Mouse (Mus musculus) hindbrain, postnatal 0 days (tissue): ENCODE data around the gene Rpl36al. TPM values are rescaled to one million over a fixed set of nuclear protein-coding genes. Genes with fewer than 3 reads are reported as not detected.

Source experiments
- ATAC-seq: fragments of 200-750 bp; cut with Nextera tagmentation; 2 replicates; pipeline ENCODE4 v1.8.0; 2017; ENCODE audit warnings: mild to moderate bottlenecking, moderate TSS enrichment, moderate library complexity
- DNase-seq: peaks from one replicate; pipeline ENCODE4 v3.0.0-alpha.2; 2015; ENCODE audit warnings: low spot score
- H3K27ac ChIP-seq: fragments of 300-500 bp; sonication (generic); 2 replicates; pipeline ENCODE4 v1.5.1; 2014; ENCODE audit warnings: mild to moderate bottlenecking
- H3K27me3 ChIP-seq: fragments of 300-500 bp; sonication (generic); 2 replicates; pipeline ENCODE4 v1.6.1; 2014; ENCODE audit warnings: low read length, mixed read lengths; ENCODE audit not compliant: insufficient read depth
- H3K36me3 ChIP-seq: fragments of 300-500 bp; sonication (generic); 2 replicates; pipeline ENCODE4 v1.6.1; 2014; ENCODE audit warnings: low read length, mixed read lengths; ENCODE audit not compliant: insufficient read depth
- H3K4me1 ChIP-seq: fragments of 300-500 bp; sonication (generic); 2 replicates; pipeline ENCODE4 v1.6.1; 2014; ENCODE audit warnings: antibody characterized with exemption, low read length, mixed read lengths; ENCODE audit not compliant: insufficient read depth
- H3K4me2 ChIP-seq: fragments of 300-500 bp; sonication (generic); 2 replicates; pipeline ENCODE4 v1.6.1; 2014; ENCODE audit warnings: low read depth, mild to moderate bottlenecking, low read length, moderate library complexity, mixed read lengths
- H3K4me3 ChIP-seq: fragments of 300-500 bp; sonication (generic); 2 replicates; pipeline ENCODE4 v1.5.1; 2014; ENCODE audit warnings: low read length
- H3K9ac ChIP-seq: fragments of 300-500 bp; sonication (generic); replicated peaks from 2 replicates; pipeline ENCODE4 v1.6.1; 2014; ENCODE audit warnings: mild to moderate bottlenecking, low read length, moderate library complexity, mixed read lengths
- H3K9me3 ChIP-seq: fragments of 300-500 bp; sonication (generic); 2 replicates; pipeline ENCODE4 v1.6.1; 2016; ENCODE audit warnings: low read length, mixed read lengths
- CTCF ChIP-seq: IDR thresholded peaks from 2 replicates; pipeline ENCODE4 v1.5.1; 2016; ENCODE audit warnings: antibody characterized with exemption, control low read depth, low read depth
- WGBS: fragments of 180-500 bp; shearing (Covaris S2); extraction: QIAGEN DNeasy Blood & Tissue Kit; methylation state at CpG from one replicate; pipeline ENCODE4 v1.1.7; 2014; 5-methylcytosine and 5-hydroxymethylcytosine counted together
- microRNA-seq, 2 experiments: library from miRNA; unstranded; fragments of <30 nt; microRNA quantifications; one replicate each; pipeline ENCODE4; 2016
- polyA plus RNA-seq: library from polyadenylated mRNA; unstranded; fragments of >200 nt; fragmentation: Nextera tagmentation; extraction: Ambion mirVana; gene quantifications from 2 replicates; pipeline ENCODE4 v1.2.1, GENCODE M21; 2015
- total RNA-seq: library from RNA; depleted of rRNA; stranded (reverse); fragments of >200 nt; gene quantifications from 2 replicates; pipeline ENCODE4 v1.2.3, GENCODE M21; 2014; rRNA removed

The Rpl36al gene
- total and polyA plus RNA-seq, 2 experiments from 2014 or later = 99.1 to 417 TPM

DNA sequence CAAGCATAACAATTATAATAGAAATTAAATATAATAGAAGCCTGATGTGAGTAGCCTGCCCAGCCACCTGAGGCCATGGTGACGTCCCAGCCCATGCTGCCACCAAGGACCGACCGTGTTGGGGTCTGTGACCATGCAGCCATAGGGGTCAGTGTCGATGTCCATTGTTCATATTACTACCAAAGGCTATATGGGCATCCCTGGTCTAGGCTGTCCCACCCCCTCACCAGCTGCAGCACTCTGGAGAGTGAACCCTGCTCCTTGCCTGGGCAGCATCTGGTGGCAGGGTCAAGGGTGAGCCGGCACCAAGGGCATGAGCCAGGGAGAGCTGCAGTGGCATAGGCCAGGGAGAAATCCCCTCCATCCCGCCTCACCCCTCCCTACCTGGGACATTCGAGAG lies 44.0 kb downstream of the Rpl36al start:
- H3K4me3 ChIP-seq = no peak overlapping the region
- DNase-seq = no peak
- WGBS = 91% methylated on average over 7 of the region's 7 CpGs
- no peaks in the 10 kb centered on the region for H3K9me3 ChIP-seq
- no peak overlapping the region for H3K27ac ChIP-seq
- no peaks in the 10 kb centered on the region for H3K4me1 ChIP-seq
- H3K36me3 ChIP-seq = no peaks in the 10 kb centered on the region
- no peaks in the 10 kb centered on the region for H3K27me3 ChIP-seq
- no peak overlapping the region for H3K9ac ChIP-seq
- no peak for TF ChIP-seq CTCF
- no peak overlapping the region for H3K4me2 ChIP-seq
- ATAC-seq = no peak

DNA sequence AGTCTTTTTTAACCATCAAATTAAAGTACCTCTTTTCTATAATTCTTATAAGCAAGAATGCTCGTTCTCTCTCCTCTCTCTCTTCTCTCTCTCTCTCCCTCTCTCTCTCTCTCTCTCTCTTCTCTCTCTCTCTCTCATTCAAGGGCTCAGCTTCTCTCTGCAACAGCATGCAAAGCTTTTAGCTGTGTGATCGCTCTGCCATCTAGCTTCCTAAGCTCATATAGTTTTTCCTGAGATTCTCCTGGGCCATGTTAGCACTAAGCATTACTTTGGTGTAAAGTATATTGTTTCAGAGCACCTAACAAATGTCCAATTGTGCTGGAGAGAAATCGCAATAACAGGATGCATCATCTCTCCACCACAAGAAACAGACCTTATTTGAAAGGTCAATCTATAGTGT lies 44.7 kb downstream of the Rpl36al start:
- no peak for ATAC-seq
- H3K27ac ChIP-seq = no peak overlapping the region
- no peaks in the 10 kb centered on the region for H3K4me1 ChIP-seq
- no peak overlapping the region for H3K4me2 ChIP-seq
- DNase-seq = peak; percentile 42
- H3K9me3 ChIP-seq = no peaks in the 10 kb centered on the region
- 83% methylated on average over 3 of the region's 3 CpGs for WGBS
- H3K36me3 ChIP-seq = no peaks in the 10 kb centered on the region
- H3K9ac ChIP-seq = no peak overlapping the region
- TF ChIP-seq CTCF = peak; percentile 42
- H3K27me3 ChIP-seq = no peaks in the 10 kb centered on the region
- H3K4me3 ChIP-seq = no peak overlapping the region

Small RNA genes lying within 50 kb of the gene (microRNA-seq; reads per million reads assigned to microRNA genes)
- gene Gm47287 (0 reads per million in 2 experiments), gene Gm47295 (0.88 to 1.1 reads per million in 2 experiments)

Other genes with a start within 250 kb of the Rpl36al start
- gene Rps29, start 24.9 kb downstream of the Rpl36al start, total RNA-seq = 56.4 and 153 TPM in 2 replicates
- gene Rps29, start 24.9 kb downstream of the Rpl36al start, polyA plus RNA-seq = 1,492 and 1,507 TPM in 2 replicates
- gene Lrr1, start 15.3 kb downstream of the Rpl36al start, total RNA-seq = 0.37 and 0.86 TPM in 2 replicates
- 3.4 and 3.6 TPM in 2 replicates for gene Lrr1, start 15.3 kb downstream of the Rpl36al start, polyA plus RNA-seq
- 64.6 and 71.1 TPM in 2 replicates for gene Mgat2, start 74 bp upstream of the Rpl36al start, total RNA-seq
- 39.7 and 42.2 TPM in 2 replicates for gene Mgat2, start 74 bp upstream of the Rpl36al start, polyA plus RNA-seq
- 2.0 and 4.7 TPM in 2 replicates for gene Gm49383, start 13.0 kb upstream of the Rpl36al start, total RNA-seq
- gene Gm49383, start 13.0 kb upstream of the Rpl36al start, polyA plus RNA-seq = 11.4 and 13.3 TPM in 2 replicates
- 5.1 and 5.2 TPM in 2 replicates for gene Dnaaf2, start 14.3 kb upstream of the Rpl36al start, total RNA-seq
- 7.7 and 8.2 TPM in 2 replicates for gene Dnaaf2, start 14.3 kb upstream of the Rpl36al start, polyA plus RNA-seq
- gene Gm49384, start 20.2 kb upstream of the Rpl36al start, total RNA-seq = not detected in 2 replicates
- gene Gm49384, start 20.2 kb upstream of the Rpl36al start, polyA plus RNA-seq = 7.1 and 8.3 TPM in 2 replicates
- 4.1 and 4.4 TPM in 2 replicates for gene Pole2, start 44.1 kb upstream of the Rpl36al start, total RNA-seq
- 3.1 and 4.3 TPM in 2 replicates for gene Pole2, start 44.1 kb upstream of the Rpl36al start, polyA plus RNA-seq
- gene Klhdc1, start 57.1 kb upstream of the Rpl36al start, total RNA-seq = 3.9 and 6.5 TPM in 2 replicates
- 15.0 and 23.6 TPM in 2 replicates for gene Klhdc1, start 57.1 kb upstream of the Rpl36al start, polyA plus RNA-seq
- gene Klhdc2, start 112.6 kb upstream of the Rpl36al start, total RNA-seq = 252 and 313 TPM in 2 replicates
- gene Klhdc2, start 112.6 kb upstream of the Rpl36al start, polyA plus RNA-seq = 248 and 251 TPM in 2 replicates
- 24.9 and 34.3 TPM in 2 replicates for gene Nemf, start 173.1 kb upstream of the Rpl36al start, total RNA-seq
- 69.7 and 78.2 TPM in 2 replicates for gene Nemf, start 173.1 kb upstream of the Rpl36al start, polyA plus RNA-seq
- gene Arf6, start 188.1 kb upstream of the Rpl36al start, total RNA-seq = 112 and 132 TPM in 2 replicates
- gene Arf6, start 188.1 kb upstream of the Rpl36al start, polyA plus RNA-seq = 41.6 and 43.5 TPM in 2 replicates
- gene Gm9887, start 188.4 kb upstream of the Rpl36al start, total RNA-seq = not detected in 2 replicates
- gene Gm9887, start 188.4 kb upstream of the Rpl36al start, polyA plus RNA-seq = 0.43 and 1.5 TPM in 2 replicates